Mouse (Mus musculus): ENCODE measurements around the gene Asic2. TPM values are rescaled to one million over a fixed set of nuclear protein-coding genes. Genes with fewer than 3 reads are reported as not detected.

Gene Asic2
- total and polyA plus RNA-seq, 2 experiments: under 0.01 TPM; not detected in 1

- no peak overlapping the region for H3K27ac ChIP-seq (replicated peaks; ENCODE audit: insufficient read depth, low read depth, low read length)
- DNase-seq (ENCODE audit: extremely low read depth, low read depth, low spot score): no peak
- no peaks in the 10 kb centered on the region for H3K36me3 ChIP-seq (ENCODE audit: control insufficient read depth, insufficient read depth, low read length)
- TF ChIP-seq POLR2A (IDR thresholded peaks at IDR 0.05; ENCODE audit: extremely low read depth, insufficient read depth, low read length): no peak
- no peak for TF ChIP-seq CTCF (IDR thresholded peaks at IDR 0.05; ENCODE audit: low read depth, low read length)
- no peaks in the 10 kb centered on the region for H3K4me1 ChIP-seq (ENCODE audit: control insufficient read depth, insufficient read depth, low read length)
- no peaks in the 10 kb centered on the region for H3K79me2 ChIP-seq (ENCODE audit: control insufficient read depth, insufficient read depth, low read length)
- H3K27me3 ChIP-seq (ENCODE audit: control insufficient read depth, insufficient read depth, low read length): no peaks in the 10 kb centered on the region
- 70% methylated on average over 5 of the region's 5 CpGs for WGBS
- no peak overlapping the region for H3K4me3 ChIP-seq (ENCODE audit: insufficient read depth, low read depth, low read length)
- H3K9ac ChIP-seq (ENCODE audit: low read depth, low read length): no peak overlapping the region
Observed at GRCm38 (mm10) chr11:81816531-81816930, 151.7 kb downstream of the Asic2 start.

- Histone ChIP-seq H3K36me3 (ENCODE audit: control insufficient read depth, insufficient read depth, low read length) (no peaks in the 10 kb centered on the region), H3K4me3 (ENCODE audit: insufficient read depth, low read depth, low read length) (no peak overlapping the region), H3K79me2 (ENCODE audit: control insufficient read depth, insufficient read depth, low read length) (no peaks in the 10 kb centered on the region), H3K27me3 (ENCODE audit: control insufficient read depth, insufficient read depth, low read length) (no peaks in the 10 kb centered on the region), H3K4me1 (ENCODE audit: control insufficient read depth, insufficient read depth, low read length) (no peaks in the 10 kb centered on the region), H3K27ac (replicated peaks; ENCODE audit: insufficient read depth, low read depth, low read length) (no peak overlapping the region), H3K9ac (ENCODE audit: low read depth, low read length) (no peak overlapping the region)
- DNase-seq (ENCODE audit: extremely low read depth, low read depth, low spot score): no peak
- TF ChIP-seq CTCF (IDR thresholded peaks at IDR 0.05; ENCODE audit: low read depth, low read length) (no peak), POLR2A (IDR thresholded peaks at IDR 0.05; ENCODE audit: extremely low read depth, insufficient read depth, low read length) (no peak)
- WGBS: 81% methylated on average over 1 of the region's 1 CpGs
Observed at GRCm38 (mm10) chr11:81814816-81815215, 153.4 kb downstream of the Asic2 start.

GRCm38 (mm10) chr11:81806905-81807659, 161.2 kb downstream of the Asic2 start:
- DNase-seq (ENCODE audit: extremely low read depth, low read depth, low spot score): no peak
- H3K79me2 ChIP-seq (ENCODE audit: control insufficient read depth, insufficient read depth, low read length): no peaks in the 10 kb centered on the region
- no peak for TF ChIP-seq CTCF (IDR thresholded peaks at IDR 0.05; ENCODE audit: low read depth, low read length)
- no peak for TF ChIP-seq POLR2A (IDR thresholded peaks at IDR 0.05; ENCODE audit: extremely low read depth, insufficient read depth, low read length)

GRCm38 (mm10) chr11:81803544-81803943, 164.7 kb downstream of the Asic2 start:
- Histone ChIP-seq H3K27ac (replicated peaks; ENCODE audit: insufficient read depth, low read depth, low read length) (no peak overlapping the region), H3K4me1 (ENCODE audit: control insufficient read depth, insufficient read depth, low read length) (no peaks in the 10 kb centered on the region), H3K9ac (ENCODE audit: low read depth, low read length) (no peak overlapping the region), H3K27me3 (ENCODE audit: control insufficient read depth, insufficient read depth, low read length) (no peaks in the 10 kb centered on the region; the same call in 1 of the 2 replicates), H3K4me3 (ENCODE audit: insufficient read depth, low read depth, low read length) (no peak overlapping the region), H3K36me3 (ENCODE audit: control insufficient read depth, insufficient read depth, low read length) (no peaks in the 10 kb centered on the region), H3K79me2 (ENCODE audit: control insufficient read depth, insufficient read depth, low read length) (no peaks in the 10 kb centered on the region)
- no peak for DNase-seq (ENCODE audit: extremely low read depth, low read depth, low spot score)
- WGBS: 59% methylated on average over 2 of the region's 2 CpGs
- no peak for TF ChIP-seq CTCF (IDR thresholded peaks at IDR 0.05; ENCODE audit: low read depth, low read length)
- no peak for TF ChIP-seq POLR2A (IDR thresholded peaks at IDR 0.05; ENCODE audit: extremely low read depth, insufficient read depth, low read length)

More at GRCm38 (mm10) chr11:81806905-81807659, 161.2 kb downstream of the Asic2 start:
- WGBS: 73% methylated on average over 11 of the region's 11 CpGs
- Histone ChIP-seq H3K4me1 (ENCODE audit: control insufficient read depth, insufficient read depth, low read length) (no peaks in the 10 kb centered on the region), H3K27ac (replicated peaks; ENCODE audit: insufficient read depth, low read depth, low read length) (no peak overlapping the region), H3K36me3 (ENCODE audit: control insufficient read depth, insufficient read depth, low read length) (no peaks in the 10 kb centered on the region), H3K9ac (ENCODE audit: low read depth, low read length) (no peak overlapping the region), H3K4me3 (ENCODE audit: insufficient read depth, low read depth, low read length) (no peak overlapping the region), H3K27me3 (ENCODE audit: control insufficient read depth, insufficient read depth, low read length) (no peaks in the 10 kb centered on the region)

- no peak for TF ChIP-seq CTCF (IDR thresholded peaks at IDR 0.05; ENCODE audit: low read depth, low read length)
- TF ChIP-seq POLR2A (IDR thresholded peaks at IDR 0.05; ENCODE audit: extremely low read depth, insufficient read depth, low read length): no peak
- 58% methylated on average over 1 of the region's 1 CpGs for WGBS
Observed at GRCm38 (mm10) chr11:81802614-81803013, 165.6 kb downstream of the Asic2 start.

GRCm38 (mm10) chr11:81800899-81801298, 167.4 kb downstream of the Asic2 start:
- no peak for TF ChIP-seq POLR2A (IDR thresholded peaks at IDR 0.05; ENCODE audit: extremely low read depth, insufficient read depth, low read length)
- TF ChIP-seq CTCF (IDR thresholded peaks at IDR 0.05; ENCODE audit: low read depth, low read length): no peak
- H3K27me3 ChIP-seq (ENCODE audit: control insufficient read depth, insufficient read depth, low read length): peaks cover 4% of the 10 kb centered on the region; the same call in 1 of the 2 replicates
- WGBS: 65% methylated on average over 4 of the region's 4 CpGs
- H3K27ac ChIP-seq (replicated peaks; ENCODE audit: insufficient read depth, low read depth, low read length): no peak overlapping the region
- no peaks in the 10 kb centered on the region for H3K36me3 ChIP-seq (ENCODE audit: control insufficient read depth, insufficient read depth, low read length)
- H3K9ac ChIP-seq (ENCODE audit: low read depth, low read length): no peak overlapping the region
- DNase-seq (ENCODE audit: extremely low read depth, low read depth, low spot score): no peak
- H3K79me2 ChIP-seq (ENCODE audit: control insufficient read depth, insufficient read depth, low read length): no peaks in the 10 kb centered on the region
- no peaks in the 10 kb centered on the region for H3K4me1 ChIP-seq (ENCODE audit: control insufficient read depth, insufficient read depth, low read length)
- H3K4me3 ChIP-seq (ENCODE audit: insufficient read depth, low read depth, low read length): no peak overlapping the region

More at GRCm38 (mm10) chr11:81802614-81803013, 165.6 kb downstream of the Asic2 start:
- no peaks in the 10 kb centered on the region for H3K4me1 ChIP-seq (ENCODE audit: control insufficient read depth, insufficient read depth, low read length)
- H3K27me3 ChIP-seq (ENCODE audit: control insufficient read depth, insufficient read depth, low read length): peaks cover 4% of the 10 kb centered on the region; the same call in 1 of the 2 replicates
- H3K79me2 ChIP-seq (ENCODE audit: control insufficient read depth, insufficient read depth, low read length): no peaks in the 10 kb centered on the region
- H3K4me3 ChIP-seq (ENCODE audit: insufficient read depth, low read depth, low read length): no peak overlapping the region
- no peak overlapping the region for H3K27ac ChIP-seq (replicated peaks; ENCODE audit: insufficient read depth, low read depth, low read length)
- no peak overlapping the region for H3K9ac ChIP-seq (ENCODE audit: low read depth, low read length)
- H3K36me3 ChIP-seq (ENCODE audit: control insufficient read depth, insufficient read depth, low read length): no peaks in the 10 kb centered on the region
- no peak for DNase-seq (ENCODE audit: extremely low read depth, low read depth, low spot score)

Measured in liver, adult 2 months (tissue).